Mouse (Mus musculus) testis, adult 2 months (tissue): ENCODE measurements around the gene Tmem88.

Experiments
- CTCF ChIP-seq: fragments of 200-500 bp; IDR thresholded peaks from 2 replicates; pipeline ENCODE4 v1.5.1; 2012; ENCODE audit warnings: low read depth, mild to moderate bottlenecking, inconsistent platforms, low read length, moderate library complexity; ENCODE audit not compliant: control insufficient read depth, insufficient read depth, insufficient replicate concordance
- POLR2A ChIP-seq: fragments of 200-500 bp; IDR thresholded peaks from 2 replicates; pipeline ENCODE4 v1.6.1; 2012; ENCODE audit warnings: low read depth, mild to moderate bottlenecking, inconsistent platforms, low read length, moderate library complexity; ENCODE audit not compliant: control insufficient read depth

DNA sequence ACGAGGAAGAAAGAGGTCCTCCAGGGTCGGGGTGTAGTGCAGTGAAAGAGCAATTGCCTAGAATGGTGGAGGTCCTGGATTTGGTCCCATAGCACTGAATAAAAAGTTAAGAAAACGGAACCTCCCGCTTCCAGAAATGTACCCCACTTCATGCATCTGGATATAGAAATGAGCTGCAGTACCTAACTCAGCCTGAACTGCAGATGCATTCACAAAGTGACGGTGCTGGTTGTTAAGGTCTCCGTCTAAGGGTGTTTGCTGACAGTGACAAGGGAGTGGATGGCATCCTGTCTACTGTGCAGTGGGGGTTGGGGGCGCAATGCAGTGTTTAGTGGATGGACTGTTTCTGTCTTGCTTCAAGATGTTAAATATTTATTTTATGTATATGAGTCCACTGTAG is 11.3 kb downstream of the Tmem88 start:
- TF ChIP-seq POLR2A (no peak), CTCF (no peak)
